Mouse (Mus musculus) midbrain, embryonic 11.5 days (tissue): ENCODE data around the gene Tns3. TPM values are rescaled to one million over a fixed set of nuclear protein-coding genes. Genes with fewer than 3 reads are reported as not detected.
"Not testable (repeated sequence)": the region's sequence is repeated elsewhere in the genome, so short reads cannot be mapped to it uniquely, and the experiment has no call there.

ENCODE experiments used
- ATAC-seq: fragments of 200-750 bp; cut with Nextera tagmentation; 2 replicates; pipeline ENCODE4 v1.8.0; 2017; ENCODE audit warnings: moderate TSS enrichment, moderate library complexity; ENCODE audit not compliant: low FRiP score
- DNase-seq: peaks from one replicate; pipeline ENCODE4 v3.0.0; 2015; ENCODE audit warnings: low spot score; ENCODE audit errors: missing footprints
- H3K27ac ChIP-seq: fragments of 300-500 bp; sonication (generic); 2 replicates; pipeline ENCODE4 v1.5.1; 2014; ENCODE audit warnings: low read depth, low read length
- H3K27me3 ChIP-seq: fragments of 300-500 bp; sonication (generic); 2 replicates; pipeline ENCODE4 v1.6.1; 2014; ENCODE audit warnings: mild to moderate bottlenecking, low read length, moderate library complexity, mixed read lengths; ENCODE audit not compliant: control insufficient read depth, insufficient read depth
- H3K36me3 ChIP-seq: fragments of 300-500 bp; sonication (generic); 2 replicates; pipeline ENCODE4 v1.6.1; 2014; ENCODE audit warnings: mild to moderate bottlenecking, low read length, moderate library complexity, mixed read lengths; ENCODE audit not compliant: control insufficient read depth, insufficient read depth
- H3K4me1 ChIP-seq: fragments of 300-500 bp; sonication (generic); 2 replicates; pipeline ENCODE4 v1.6.1; 2014; ENCODE audit warnings: low read length; ENCODE audit not compliant: control insufficient read depth, insufficient read depth
- H3K4me2 ChIP-seq: fragments of 300-500 bp; sonication (generic); 2 replicates; pipeline ENCODE4 v1.6.1; 2014; ENCODE audit warnings: mild to moderate bottlenecking, moderate library complexity
- H3K4me3 ChIP-seq: fragments of 300-500 bp; sonication (generic); 2 replicates; pipeline ENCODE4 v1.5.1; 2014; ENCODE audit warnings: low read depth, low read length
- H3K9ac ChIP-seq: fragments of 300-500 bp; sonication (generic); 2 replicates; pipeline ENCODE4 v1.6.1; 2014; ENCODE audit warnings: low read length
- H3K9me3 ChIP-seq: fragments of 300-500 bp; sonication (generic); 2 replicates; pipeline ENCODE4 v1.6.1; 2016; ENCODE audit warnings: low read length; ENCODE audit not compliant: control insufficient read depth
- WGBS: fragments of 180-500 bp; shearing (Covaris S2); extraction: QIAGEN DNeasy Blood & Tissue Kit; methylation state at CpG from one replicate; pipeline ENCODE4 v1.1.7; 2014; 5-methylcytosine and 5-hydroxymethylcytosine counted together
- polyA plus RNA-seq: library from polyadenylated mRNA; unstranded; fragments of >200 nt; fragmentation: Nextera tagmentation; extraction: Ambion mirVana; gene quantifications from 2 replicates; pipeline ENCODE4 v1.2.1, GENCODE M21; 2014

Gene Tns3
- polyA plus RNA-seq, 1 experiment from 2014 or later, result 5.0 TPM

DNA sequence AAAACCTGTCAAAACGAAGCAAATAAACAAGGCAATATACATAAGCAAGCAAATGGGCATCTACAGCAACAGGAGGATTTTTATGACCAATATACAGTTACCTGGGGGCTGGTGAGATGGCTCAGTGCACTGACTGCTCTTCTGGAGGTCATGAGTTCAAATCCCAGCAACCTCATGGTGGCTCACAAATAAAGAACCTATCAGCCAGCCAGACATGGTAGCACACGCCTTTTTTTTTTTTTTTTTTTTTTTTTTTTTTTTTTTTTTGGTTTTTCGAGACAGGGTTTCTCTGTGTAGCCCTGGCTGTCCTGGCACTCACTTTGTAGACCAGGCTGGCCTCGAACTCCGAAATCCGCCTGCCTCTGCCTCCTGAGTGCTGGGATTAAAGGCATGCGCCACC lies 45.2 kb downstream of the Tns3 start:
- DNase-seq, H3K9me3 ChIP-seq, H3K27ac ChIP-seq, H3K4me2 ChIP-seq, H3K4me3 ChIP-seq, H3K36me3 ChIP-seq, ATAC-seq, H3K4me1 ChIP-seq, H3K9ac ChIP-seq, H3K27me3 ChIP-seq: not testable (repeated sequence)
- 91% methylated on average over 6 of the region's 7 CpGs for WGBS

DNA sequence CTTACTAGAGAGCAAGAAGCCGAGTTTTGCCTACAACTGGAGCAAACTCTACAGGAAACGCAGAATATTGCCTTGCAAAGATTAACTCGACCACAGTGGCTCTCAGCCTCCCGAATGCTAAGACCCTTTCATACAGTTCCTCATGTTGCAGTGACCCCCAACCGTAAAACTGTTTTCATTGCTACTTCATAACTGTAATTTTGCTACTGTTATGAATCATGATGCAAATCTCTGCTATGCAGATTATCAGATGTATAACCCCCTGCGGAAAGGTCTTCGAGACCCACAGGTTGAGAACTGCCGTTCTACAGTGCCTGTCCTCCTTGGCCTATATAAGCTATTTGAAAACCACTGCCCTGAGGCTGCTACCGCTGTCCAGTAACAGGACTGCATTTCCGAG lies 46.0 kb downstream of the Tns3 start:
- Histone ChIP-seq H3K4me3 (no peak overlapping the region), H3K27ac (no peak overlapping the region), H3K36me3 (no peaks in the 10 kb centered on the region), H3K27me3 (no peaks in the 10 kb centered on the region), H3K9ac (no peak overlapping the region), H3K4me1 (no peaks in the 10 kb centered on the region), H3K4me2 (no peak overlapping the region), H3K9me3 (no peaks in the 10 kb centered on the region)
- no peak for ATAC-seq
- DNase-seq, result no peak
- WGBS, result 81% methylated on average over 10 of the region's 10 CpGs

DNA sequence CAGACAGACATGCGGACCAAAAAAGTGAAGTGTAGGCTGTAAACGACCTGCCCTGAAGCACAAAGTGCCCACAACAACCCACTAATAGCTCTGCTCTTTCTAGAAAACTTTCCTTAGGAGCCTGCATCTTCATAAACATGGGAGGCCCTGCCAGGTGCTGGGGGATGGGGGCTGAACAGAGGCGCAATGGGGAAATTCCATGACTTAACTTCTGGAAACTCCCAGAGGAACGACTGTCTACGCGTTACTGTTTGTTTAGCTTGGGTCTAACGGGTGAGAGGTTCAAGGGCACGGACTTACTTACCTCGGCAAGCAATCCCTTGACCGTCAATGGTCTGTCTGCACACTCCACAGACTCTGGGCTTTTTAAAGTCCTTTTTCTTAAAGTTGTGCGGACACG lies 48.9 kb downstream of the Tns3 start:
- 85% methylated on average over 12 of the region's 12 CpGs for WGBS
- Histone ChIP-seq H3K36me3 (no peaks in the 10 kb centered on the region), H3K9me3 (no peaks in the 10 kb centered on the region), H3K9ac (no peak overlapping the region), H3K27me3 (no peaks in the 10 kb centered on the region), H3K27ac (no peak overlapping the region), H3K4me3 (no peak overlapping the region), H3K4me1 (no peaks in the 10 kb centered on the region), H3K4me2 (no peak overlapping the region)
- DNase-seq (no peak), ATAC-seq (no peak)

DNA sequence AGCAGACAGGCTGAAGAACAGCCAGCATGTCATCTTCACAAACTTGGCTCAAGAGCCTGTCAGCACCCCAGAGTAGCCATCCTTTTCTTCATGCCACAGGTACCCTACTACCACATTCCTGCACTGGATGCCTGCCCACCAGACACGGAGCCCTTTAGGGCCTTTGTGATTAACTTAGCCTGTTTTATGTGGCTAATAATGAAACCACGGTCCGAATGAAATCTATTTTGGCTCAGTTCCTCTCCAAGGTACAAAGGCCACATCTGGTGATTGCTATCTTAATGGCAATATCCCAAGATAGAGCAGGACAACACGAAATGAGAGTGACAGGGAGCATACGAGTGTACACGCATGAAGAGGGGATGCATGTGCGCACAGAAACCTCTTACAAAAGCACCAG lies 53.9 kb downstream of the Tns3 start:
- Histone ChIP-seq H3K27ac (no peak overlapping the region), H3K36me3 (no peaks in the 10 kb centered on the region), H3K4me2 (no peak overlapping the region), H3K9me3 (no peaks in the 10 kb centered on the region), H3K27me3 (no peaks in the 10 kb centered on the region), H3K4me1 (no peaks in the 10 kb centered on the region), H3K4me3 (no peak overlapping the region), H3K9ac (no peak overlapping the region)
- WGBS, result 85% methylated on average over 7 of the region's 7 CpGs
- no peak for ATAC-seq
- no peak for DNase-seq

- ATAC-seq (no peak), DNase-seq (no peak)
- 92% methylated on average over 12 of the region's 12 CpGs for WGBS
- Histone ChIP-seq H3K9me3 (no peaks in the 10 kb centered on the region), H3K36me3 (no peaks in the 10 kb centered on the region), H3K27me3 (no peaks in the 10 kb centered on the region), H3K4me1 (no peaks in the 10 kb centered on the region), H3K4me3 (no peak overlapping the region), H3K9ac (no peak overlapping the region), H3K27ac (no peak overlapping the region), H3K4me2 (no peak overlapping the region)
Observed at GRCm38 (mm10) chr11:8609873-8610272, 54.5 kb downstream of the Tns3 start.

DNA sequence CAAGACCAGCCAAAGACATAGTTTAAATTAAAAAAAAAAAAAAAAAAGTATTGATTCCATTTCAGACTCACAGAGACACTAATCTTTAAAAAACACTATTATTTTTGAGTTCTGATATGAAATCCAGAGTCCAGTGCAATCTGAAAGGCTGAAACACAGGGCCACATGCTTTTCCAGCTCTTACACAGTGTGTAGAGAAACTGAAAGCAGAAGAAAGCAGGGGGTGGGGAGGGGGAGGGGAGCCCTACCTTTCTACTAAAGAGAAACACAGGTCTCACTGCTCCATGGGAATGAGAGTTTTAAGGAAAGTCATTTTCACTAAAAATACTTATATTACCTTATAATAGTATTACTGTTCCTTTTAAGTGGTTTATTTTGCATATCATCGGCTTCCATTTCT lies 57.2 kb downstream of the Tns3 start:
- no peak overlapping the region for H3K4me2 ChIP-seq
- no peak overlapping the region for H3K9ac ChIP-seq
- no peaks in the 10 kb centered on the region for H3K4me1 ChIP-seq
- ATAC-seq (no peak), DNase-seq (no peak)
- H3K36me3 ChIP-seq, result no peaks in the 10 kb centered on the region
- H3K4me3 ChIP-seq, result no peak overlapping the region
- H3K27ac ChIP-seq, result no peak overlapping the region
- H3K27me3 ChIP-seq, result no peaks in the 10 kb centered on the region
- 97% methylated on average over 1 of the region's 1 CpGs for WGBS
- H3K9me3 ChIP-seq, result no peaks in the 10 kb centered on the region

- Histone ChIP-seq H3K27ac (no peak overlapping the region), H3K9me3 (no peaks in the 10 kb centered on the region), H3K4me3 (no peak overlapping the region), H3K4me1 (peaks cover 8% of the 10 kb centered on the region; the same call in 1 of the 2 replicates), H3K9ac (no peak overlapping the region), H3K4me2 (no peak overlapping the region), H3K27me3 (no peaks in the 10 kb centered on the region), H3K36me3 (no peaks in the 10 kb centered on the region)
- DNase-seq, result no peak
- ATAC-seq, result no peak
- whole genome bisulfite sequencing, result 87% methylated on average over 10 of the region's 10 CpGs
Observed at GRCm38 (mm10) chr11:8604789-8605569, 59.4 kb downstream of the Tns3 start.

- H3K36me3 ChIP-seq, result no peaks in the 10 kb centered on the region
- H3K27me3 ChIP-seq, result no peaks in the 10 kb centered on the region
- WGBS, result 83% methylated on average over 1 of the region's 1 CpGs
- no peaks in the 10 kb centered on the region for H3K9me3 ChIP-seq
- no peak overlapping the region for H3K4me3 ChIP-seq
- H3K27ac ChIP-seq, result no peak overlapping the region
- peak; percentile 76 for DNase-seq
- no peak for ATAC-seq
- no peak overlapping the region for H3K9ac ChIP-seq
- no peak overlapping the region for H3K4me2 ChIP-seq
- peaks cover 8% of the 10 kb centered on the region; the same call in 1 of the 2 replicates for H3K4me1 ChIP-seq
Observed at GRCm38 (mm10) chr11:8602606-8603005, 61.7 kb downstream of the Tns3 start.

DNA sequence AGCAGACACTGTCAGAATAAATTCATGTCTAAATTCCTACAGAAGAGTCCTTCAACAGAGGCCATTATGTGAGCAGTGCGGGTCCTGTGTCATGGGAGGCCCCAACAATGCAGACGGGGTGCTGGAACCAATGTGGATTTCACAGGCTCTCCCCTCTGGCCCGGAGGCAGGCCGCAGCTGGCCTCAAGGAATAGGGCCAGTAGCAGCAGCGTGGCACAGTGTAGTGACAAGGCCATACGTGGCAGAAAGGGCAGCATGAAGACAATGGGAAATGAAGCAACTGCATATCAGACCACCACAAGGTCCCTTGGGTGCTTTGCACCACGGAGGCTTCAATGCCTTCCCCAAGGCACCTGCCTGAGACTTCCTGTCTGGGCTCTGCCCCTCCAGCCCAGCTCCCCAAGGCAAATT lies 62.9 kb downstream of the Tns3 start:
- Histone ChIP-seq H3K9ac (no peak overlapping the region), H3K36me3 (no peaks in the 10 kb centered on the region), H3K9me3 (no peaks in the 10 kb centered on the region), H3K4me1 (peaks cover 8% of the 10 kb centered on the region; the same call in 1 of the 2 replicates), H3K27me3 (no peaks in the 10 kb centered on the region), H3K4me2 (no peak overlapping the region), H3K4me3 (no peak overlapping the region), H3K27ac (0 out of 2 replicates have a peak overlapping the region, but pooled peaks have one; percentile 21)
- ATAC-seq (peak; percentile 96), DNase-seq (peak; percentile 91)
- WGBS, result 38% methylated on average over 7 of the region's 7 CpGs
